Mouse (Mus musculus): ENCODE results near the gene Aifm3. TPM values are rescaled to one million over a fixed set of nuclear protein-coding genes. Genes with fewer than 3 reads are reported as not detected.

Gene Aifm3
- total and polyA plus RNA-seq, 2 experiments from 2014 or later: 0.15 to 0.41 TPM

DNA sequence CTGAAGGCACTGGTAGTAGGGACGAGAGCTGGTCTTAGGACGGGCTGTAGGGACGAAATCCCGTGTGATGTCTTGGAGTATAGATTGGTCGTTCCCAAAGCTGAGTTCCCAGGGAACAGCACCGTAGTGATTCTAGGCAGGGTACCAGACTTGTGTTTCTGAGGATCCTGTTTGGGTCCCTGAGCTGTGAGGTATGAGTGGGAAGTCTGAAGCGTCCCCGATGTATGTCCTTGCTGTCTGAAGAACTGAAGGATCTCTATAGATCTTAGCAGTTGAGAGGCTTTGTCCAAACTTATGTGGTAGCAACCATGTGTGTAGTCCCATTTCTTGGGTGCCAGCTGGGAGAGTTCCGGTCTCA is 19.8 kb downstream of the Aifm3 start:
- no peak for ATAC-seq (ENCODE audit: insufficient read depth, low read depth)
- Histone ChIP-seq H3K27me3 (ENCODE audit: control insufficient read depth, insufficient read depth, low read length) (no peaks in the 10 kb centered on the region), H3K27ac (ENCODE audit: low read depth) (peak overlapping the region; percentile 96), H3K4me3 (ENCODE audit: low read depth, low read length) (peak overlapping the region; percentile 80), H3K9me3 (replicated peaks; ENCODE audit: control insufficient read depth, low read length) (no peaks in the 10 kb centered on the region), H3K36me3 (replicated peaks; ENCODE audit: control insufficient read depth, insufficient read depth, low read length) (peaks cover 22% of the 10 kb centered on the region), H3K4me2 (ENCODE audit: low read depth, low read length) (peak overlapping the region; percentile 72), H3K4me1 (ENCODE audit: control insufficient read depth, insufficient read depth) (peaks cover 10% of the 10 kb centered on the region), H3K9ac (replicated peaks; ENCODE audit: low read depth, low read length) (peak overlapping the region; percentile 80)
- TF ChIP-seq CTCF (IDR thresholded peaks at IDR 0.05; ENCODE audit: low read depth) (no peak), EP300 (IDR thresholded peaks at IDR 0.05; ENCODE audit: low read depth) (no peak)
- 7% methylated on average over 9 of the region's 9 CpGs for WGBS
- DNase-seq (ENCODE audit: low spot score): no peak

DNA sequence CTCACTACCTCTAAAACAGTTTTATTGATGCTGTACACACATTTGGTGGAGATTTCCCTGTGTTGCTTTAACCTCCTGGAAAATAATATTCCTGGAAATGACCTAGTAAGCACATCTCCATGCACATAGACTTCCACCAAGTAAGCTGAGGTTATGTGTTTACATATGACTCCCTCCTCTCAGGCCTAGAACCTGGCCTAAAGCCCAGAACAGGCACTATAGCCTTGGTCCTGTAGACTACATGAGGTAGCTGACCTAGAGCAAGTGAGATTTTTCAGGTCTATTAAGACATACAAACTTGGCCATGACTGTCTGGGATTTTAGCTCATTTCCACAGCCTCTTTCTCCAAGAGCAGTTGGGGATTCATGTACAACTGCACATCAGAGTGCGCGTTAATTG is 20.7 kb downstream of the Aifm3 start:
- no peaks in the 10 kb centered on the region for H3K27me3 ChIP-seq (ENCODE audit: control insufficient read depth, insufficient read depth, low read length)
- H3K9me3 ChIP-seq (replicated peaks; ENCODE audit: control insufficient read depth, low read length): no peaks in the 10 kb centered on the region
- WGBS: 95% methylated on average over 2 of the region's 2 CpGs
- no peak overlapping the region for H3K4me2 ChIP-seq (ENCODE audit: low read depth, low read length)
- H3K4me1 ChIP-seq (ENCODE audit: control insufficient read depth, insufficient read depth): peaks cover 10% of the 10 kb centered on the region
- peaks cover 28% of the 10 kb centered on the region for H3K36me3 ChIP-seq (replicated peaks; ENCODE audit: control insufficient read depth, insufficient read depth, low read length)
- ATAC-seq (ENCODE audit: insufficient read depth, low read depth) (no peak), DNase-seq (ENCODE audit: low spot score) (no peak)
- no peak overlapping the region for H3K4me3 ChIP-seq (ENCODE audit: low read depth, low read length)
- no peak overlapping the region for H3K27ac ChIP-seq (ENCODE audit: low read depth)
- no peak overlapping the region for H3K9ac ChIP-seq (replicated peaks; ENCODE audit: low read depth, low read length)
- TF ChIP-seq EP300 (IDR thresholded peaks at IDR 0.05; ENCODE audit: low read depth) (no peak), CTCF (IDR thresholded peaks at IDR 0.05; ENCODE audit: low read depth) (no peak)

DNA sequence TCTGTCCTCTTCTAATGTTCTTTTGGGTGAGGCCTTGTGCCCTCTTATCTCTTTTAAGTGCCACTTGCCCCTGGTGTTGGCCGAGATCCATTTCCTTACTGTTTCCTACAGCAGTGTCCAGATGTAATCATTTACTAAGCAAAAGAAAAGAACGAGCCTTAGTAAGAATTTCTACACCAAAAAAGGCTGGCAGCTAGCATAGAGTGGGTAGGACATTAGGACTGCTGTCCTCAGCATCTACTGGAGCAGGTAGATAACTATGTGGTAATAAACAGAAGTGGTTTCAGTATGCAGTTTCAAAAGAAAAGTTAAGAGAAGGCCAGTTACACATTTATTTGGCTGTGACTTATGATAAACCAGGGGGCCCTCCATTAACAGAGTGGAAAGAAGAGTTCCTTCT is 21.3 kb downstream of the Aifm3 start:
- no peak overlapping the region for H3K9ac ChIP-seq (replicated peaks; ENCODE audit: low read depth, low read length)
- DNase-seq (ENCODE audit: low spot score) (no peak), ATAC-seq (ENCODE audit: insufficient read depth, low read depth) (no peak)
- 61% methylated on average over 2 of the region's 2 CpGs for WGBS
- no peaks in the 10 kb centered on the region for H3K9me3 ChIP-seq (replicated peaks; ENCODE audit: control insufficient read depth, low read length)
- no peak overlapping the region for H3K27ac ChIP-seq (ENCODE audit: low read depth)
- H3K4me2 ChIP-seq (ENCODE audit: low read depth, low read length): no peak overlapping the region
- peaks cover 33% of the 10 kb centered on the region for H3K36me3 ChIP-seq (replicated peaks; ENCODE audit: control insufficient read depth, insufficient read depth, low read length)
- H3K4me3 ChIP-seq (ENCODE audit: low read depth, low read length): no peak overlapping the region
- H3K4me1 ChIP-seq (ENCODE audit: control insufficient read depth, insufficient read depth): peaks cover 10% of the 10 kb centered on the region
- no peaks in the 10 kb centered on the region for H3K27me3 ChIP-seq (ENCODE audit: control insufficient read depth, insufficient read depth, low read length)
- TF ChIP-seq EP300 (IDR thresholded peaks at IDR 0.05; ENCODE audit: low read depth): no peak
- no peak for TF ChIP-seq CTCF (IDR thresholded peaks at IDR 0.05; ENCODE audit: low read depth)

- WGBS: 87% methylated on average over 4 of the region's 4 CpGs
- TF ChIP-seq CTCF (IDR thresholded peaks at IDR 0.05; ENCODE audit: low read depth) (no peak), EP300 (IDR thresholded peaks at IDR 0.05; ENCODE audit: low read depth) (no peak)
- H3K4me3 ChIP-seq (ENCODE audit: low read depth, low read length): no peak overlapping the region
- ATAC-seq (ENCODE audit: insufficient read depth, low read depth) (no peak), DNase-seq (ENCODE audit: low spot score) (no peak)
- H3K9me3 ChIP-seq (replicated peaks; ENCODE audit: control insufficient read depth, low read length): no peaks in the 10 kb centered on the region
- H3K4me1 ChIP-seq (ENCODE audit: control insufficient read depth, insufficient read depth): peaks cover 10% of the 10 kb centered on the region
- H3K4me2 ChIP-seq (ENCODE audit: low read depth, low read length): no peak overlapping the region
- H3K27ac ChIP-seq (ENCODE audit: low read depth): no peak overlapping the region
- H3K36me3 ChIP-seq (replicated peaks; ENCODE audit: control insufficient read depth, insufficient read depth, low read length): peaks cover 40% of the 10 kb centered on the region
- no peaks in the 10 kb centered on the region for H3K27me3 ChIP-seq (ENCODE audit: control insufficient read depth, insufficient read depth, low read length)
- no peak overlapping the region for H3K9ac ChIP-seq (replicated peaks; ENCODE audit: low read depth, low read length)
These were observed 22.0 kb downstream of the Aifm3 start for GRCm38 (mm10) chr16:17511431-17511830.

DNA sequence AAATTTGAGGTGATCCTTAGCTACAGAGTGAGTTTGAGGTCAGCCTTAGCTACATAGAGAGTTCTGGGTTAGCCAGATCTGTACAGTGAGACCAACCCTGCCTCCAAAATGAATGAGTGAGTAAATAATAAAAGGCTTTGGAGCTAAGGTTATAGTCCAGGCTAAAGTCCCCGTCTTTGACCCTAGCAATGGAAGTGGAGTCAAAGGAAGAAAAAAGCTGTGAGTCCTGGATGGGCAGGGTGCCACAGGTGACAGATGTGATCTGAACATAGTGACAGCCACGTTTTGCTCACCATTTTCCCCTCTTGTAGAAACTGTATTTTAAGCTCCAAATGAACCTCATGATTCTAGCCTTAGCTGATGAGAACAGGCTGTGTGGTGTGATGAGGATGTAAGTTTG is 29.5 kb downstream of the Aifm3 start:
- DNase-seq (ENCODE audit: low spot score) (no peak), ATAC-seq (ENCODE audit: insufficient read depth, low read depth) (no peak)
- TF ChIP-seq EP300 (IDR thresholded peaks at IDR 0.05; ENCODE audit: low read depth) (no peak), CTCF (IDR thresholded peaks at IDR 0.05; ENCODE audit: low read depth) (no peak)
- Histone ChIP-seq H3K9ac (replicated peaks; ENCODE audit: low read depth, low read length) (no peak overlapping the region), H3K4me1 (ENCODE audit: control insufficient read depth, insufficient read depth) (no peaks in the 10 kb centered on the region), H3K4me2 (ENCODE audit: low read depth, low read length) (no peak overlapping the region), H3K27me3 (ENCODE audit: control insufficient read depth, insufficient read depth, low read length) (no peaks in the 10 kb centered on the region), H3K36me3 (replicated peaks; ENCODE audit: control insufficient read depth, insufficient read depth, low read length) (peaks cover 88% of the 10 kb centered on the region), H3K9me3 (replicated peaks; ENCODE audit: control insufficient read depth, low read length) (no peaks in the 10 kb centered on the region), H3K4me3 (ENCODE audit: low read depth, low read length) (no peak overlapping the region), H3K27ac (ENCODE audit: low read depth) (no peak overlapping the region)
- 78% methylated on average over 2 of the region's 2 CpGs for whole genome bisulfite sequencing

DNA sequence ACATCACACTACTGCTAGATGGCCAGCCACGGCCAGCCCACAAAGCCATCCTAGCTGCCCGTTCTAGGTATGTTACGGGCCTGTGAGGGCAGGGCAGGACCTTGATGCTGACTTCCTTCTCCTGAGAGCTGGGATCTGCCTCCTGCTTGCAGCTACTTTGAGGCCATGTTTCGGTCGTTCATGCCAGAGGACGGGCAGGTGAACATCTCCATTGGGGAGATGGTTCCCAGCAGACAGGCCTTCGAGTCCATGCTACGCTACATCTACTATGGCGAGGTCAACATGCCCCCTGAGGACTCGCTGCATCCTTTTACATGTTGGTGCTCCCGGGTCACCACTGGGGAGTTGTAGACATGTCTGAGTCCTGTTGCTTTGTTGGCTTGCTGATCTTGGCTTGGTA is 34.7 kb downstream of the Aifm3 start:
- Histone ChIP-seq H3K9me3 (replicated peaks; ENCODE audit: control insufficient read depth, low read length) (no peaks in the 10 kb centered on the region), H3K4me1 (ENCODE audit: control insufficient read depth, insufficient read depth) (no peaks in the 10 kb centered on the region), H3K4me3 (ENCODE audit: low read depth, low read length) (no peak overlapping the region), H3K27ac (ENCODE audit: low read depth) (no peak overlapping the region), H3K9ac (replicated peaks; ENCODE audit: low read depth, low read length) (no peak overlapping the region), H3K27me3 (ENCODE audit: control insufficient read depth, insufficient read depth, low read length) (no peaks in the 10 kb centered on the region), H3K36me3 (replicated peaks; ENCODE audit: control insufficient read depth, insufficient read depth, low read length) (peaks cover 87% of the 10 kb centered on the region), H3K4me2 (ENCODE audit: low read depth, low read length) (no peak overlapping the region)
- TF ChIP-seq CTCF (IDR thresholded peaks at IDR 0.05; ENCODE audit: low read depth): no peak
- no peak for TF ChIP-seq EP300 (IDR thresholded peaks at IDR 0.05; ENCODE audit: low read depth)
- WGBS: 91% methylated on average over 11 of the region's 11 CpGs
- no peak for ATAC-seq (ENCODE audit: insufficient read depth, low read depth)
- DNase-seq (ENCODE audit: low spot score): no peak
